Mouse (Mus musculus) right cerebral cortex, postnatal 4 days (tissue): ENCODE measurements around the gene Ankfn1.

ENCODE experiments used
- DNase-seq: peaks from one replicate; pipeline ENCODE4 v3.0.0-alpha.2; 2022

Ankfn1 gene

GRCm38 (mm10) chr11:89673916-89674507 lies 103.4 kb downstream of the Ankfn1 start:
- DNase-seq = no peak

GRCm38 (mm10) chr11:89672510-89673085 lies 104.9 kb downstream of the Ankfn1 start:
- DNase-seq = no peak

DNA sequence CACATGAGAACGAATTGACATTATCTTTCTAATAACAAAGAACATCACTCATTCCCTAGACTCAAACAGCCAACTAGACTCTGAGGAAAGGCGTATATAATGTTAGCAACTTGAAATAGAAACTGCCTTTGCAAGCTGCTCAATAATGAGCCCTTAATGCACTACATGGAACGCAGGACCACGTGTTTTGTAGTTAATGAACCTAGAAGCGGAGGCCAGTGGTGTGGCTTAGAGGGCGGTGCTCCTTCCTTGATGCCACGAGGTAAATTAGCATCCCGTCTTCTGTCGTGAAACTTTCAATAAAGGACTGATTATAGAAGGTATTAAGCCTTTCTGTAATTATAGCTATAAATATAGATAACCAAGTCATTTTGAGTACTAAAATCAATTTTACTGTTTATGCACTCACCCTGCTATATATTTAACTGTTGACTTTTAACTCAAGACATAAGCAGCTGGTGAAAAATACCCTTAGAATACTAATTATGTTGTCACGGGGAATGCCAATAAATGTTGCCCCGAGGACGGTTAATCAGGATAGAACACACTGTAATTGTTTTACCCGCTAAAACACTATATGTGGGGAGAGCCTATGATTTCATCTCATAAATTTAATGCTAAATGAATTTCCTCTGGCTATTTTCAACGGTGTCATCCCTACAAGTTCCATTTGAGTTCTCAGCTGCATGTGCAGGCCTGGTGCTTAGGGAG lies 112.1 kb downstream of the Ankfn1 start:
- DNase-seq = no peak

DNA sequence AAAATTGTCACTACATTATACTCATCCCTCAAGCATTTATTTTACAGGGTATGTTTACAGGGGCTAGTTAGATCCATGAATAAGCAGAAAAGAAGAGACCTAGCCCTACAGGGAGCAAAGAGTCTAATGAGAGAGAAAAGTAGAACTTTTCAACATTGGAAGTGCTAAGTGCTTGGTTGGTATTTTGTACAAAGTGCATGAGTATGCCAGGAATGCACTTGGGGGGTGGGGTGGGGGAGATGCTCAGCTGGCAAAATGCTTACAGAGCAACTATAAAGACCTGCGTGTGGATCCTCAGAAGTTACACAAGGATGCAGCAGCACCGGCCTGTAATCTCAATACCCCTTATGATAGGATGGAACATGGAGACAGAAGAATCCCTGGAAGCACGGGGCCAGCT lies 118.4 kb downstream of the Ankfn1 start:
- DNase-seq = no peak

DNA sequence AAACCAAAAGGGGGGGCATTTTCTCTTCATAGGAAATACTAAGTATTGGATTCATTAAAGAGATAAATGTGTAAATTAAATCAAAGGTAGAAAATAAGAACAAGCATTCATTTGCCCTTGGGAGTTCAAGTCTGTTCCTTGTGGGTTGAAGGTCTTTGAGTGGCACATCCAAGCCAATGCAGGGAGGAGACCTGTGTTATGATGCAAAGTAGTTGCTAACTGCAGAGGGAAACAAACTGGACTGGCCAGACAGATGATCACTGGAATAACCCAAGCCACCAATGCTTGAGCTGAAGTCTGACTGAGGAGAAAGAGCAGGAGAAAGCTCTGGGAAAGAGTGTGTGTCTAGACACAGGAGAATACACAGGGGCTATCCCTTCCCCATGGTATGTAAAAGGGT lies 120.9 kb downstream of the Ankfn1 start:
- no peak for DNase-seq

DNA sequence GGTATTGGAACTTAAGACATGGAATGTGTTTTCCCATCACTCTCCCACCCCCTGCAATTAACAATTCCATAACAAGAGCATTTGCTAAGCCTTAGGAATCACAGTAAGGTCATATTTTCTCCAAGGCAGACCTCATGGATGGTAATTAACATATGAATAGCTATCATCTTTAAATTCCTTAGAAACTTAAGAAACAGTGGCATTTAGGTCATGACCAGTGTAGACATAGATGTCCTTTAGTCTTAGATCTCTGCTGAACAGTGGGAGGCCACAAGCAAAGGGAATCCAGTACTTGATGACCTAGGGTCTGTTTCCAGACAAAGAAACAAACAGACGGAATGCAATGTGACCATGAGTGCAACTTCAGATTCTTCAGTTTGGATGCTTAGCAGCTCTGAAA lies 141.7 kb downstream of the Ankfn1 start:
- no peak for DNase-seq

- no peak for DNase-seq
Observed at GRCm38 (mm10) chr11:89631315-89631714, 146.1 kb downstream of the Ankfn1 start.

DNA sequence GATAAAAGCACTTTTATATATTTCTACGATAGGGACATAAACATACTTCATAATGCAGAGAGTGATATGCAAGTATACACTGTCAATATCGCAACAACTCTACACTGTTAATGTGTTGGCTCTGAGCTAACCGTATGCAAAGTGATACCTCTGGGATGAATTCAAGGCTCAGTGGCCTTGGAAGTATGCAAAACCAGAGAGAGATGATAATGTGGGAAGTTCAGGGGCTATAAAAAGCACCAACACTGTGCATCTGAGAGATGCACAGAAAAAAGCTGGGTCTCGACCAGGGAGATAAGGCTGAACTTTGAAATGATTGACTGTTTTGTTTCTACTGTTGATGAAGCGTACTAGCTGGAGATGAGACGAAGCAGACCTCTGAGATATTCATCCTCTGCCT lies 148.9 kb downstream of the Ankfn1 start:
- no peak for DNase-seq

DNA sequence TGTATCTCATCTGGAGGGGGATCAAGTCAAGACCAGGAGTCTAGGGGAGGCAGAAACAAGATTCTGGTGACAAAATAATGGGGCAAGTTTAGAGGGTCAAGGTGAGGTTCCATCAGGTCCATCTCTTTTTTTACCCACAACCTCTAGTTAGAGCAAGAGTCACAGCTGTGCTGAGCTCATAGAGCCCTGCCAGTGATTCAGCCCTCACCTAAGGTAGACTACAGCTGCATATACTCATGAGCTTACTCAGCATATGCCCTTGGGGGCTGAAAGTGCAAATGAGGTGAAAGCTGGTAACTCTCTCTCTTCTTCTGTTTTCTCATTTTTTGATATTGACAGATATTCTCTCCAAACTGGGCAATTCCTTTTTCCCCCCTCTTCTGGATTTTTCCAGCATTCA lies 150.2 kb downstream of the Ankfn1 start:
- no peak for DNase-seq

DNA sequence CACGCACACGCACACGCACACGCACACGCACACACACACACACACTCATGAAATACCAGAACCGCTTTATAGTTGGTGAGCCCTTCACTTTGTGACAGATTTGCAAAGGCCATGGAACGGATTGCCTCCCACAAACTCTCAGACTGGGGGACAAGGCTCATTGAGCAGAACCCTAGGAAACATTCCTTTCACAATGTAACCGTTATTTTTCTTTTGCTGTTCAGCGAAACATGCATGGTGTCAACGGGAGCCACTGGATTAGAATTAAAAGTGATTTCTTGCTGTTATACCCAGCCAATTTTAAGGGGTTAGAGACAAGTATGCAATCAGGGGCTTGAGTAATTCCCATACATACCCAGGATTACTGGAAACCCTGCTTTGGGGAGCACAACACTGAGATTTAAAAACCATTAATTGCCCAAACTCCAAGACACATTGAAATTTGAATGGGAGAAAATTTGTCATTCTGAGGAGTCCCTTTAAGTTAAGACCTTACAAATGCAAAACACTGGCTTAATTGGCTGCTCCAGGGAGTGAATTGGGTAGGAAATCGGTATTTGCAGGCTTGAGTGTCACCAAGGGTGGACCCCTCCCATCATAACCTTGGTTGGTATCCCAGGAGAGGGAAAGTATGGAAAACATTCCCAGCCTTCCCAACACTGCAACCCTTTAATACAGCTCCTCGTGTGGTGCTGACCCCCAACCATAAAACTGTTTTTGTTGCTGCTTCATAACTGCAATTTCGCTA lies 153.6 kb downstream of the Ankfn1 start:
- no peak for DNase-seq

DNA sequence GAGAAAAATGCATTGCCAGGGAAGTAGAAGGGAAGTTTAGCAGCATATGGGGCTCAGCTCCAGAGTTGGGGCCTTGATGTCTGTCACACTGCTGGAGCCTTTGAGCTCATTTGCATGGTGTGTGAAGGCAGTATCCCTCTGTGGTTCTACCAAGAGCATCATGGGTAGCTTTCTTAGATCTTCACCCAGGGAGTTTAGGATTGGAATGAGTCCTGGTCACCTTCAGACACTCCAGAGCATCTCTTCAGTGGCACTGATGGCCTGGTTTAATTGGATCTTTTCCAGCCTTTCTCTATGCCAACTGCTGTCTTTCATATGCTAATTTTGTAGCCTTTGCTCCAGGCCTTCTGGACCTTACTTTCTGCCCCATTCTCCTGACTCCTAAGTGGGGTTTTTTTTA lies 157.5 kb downstream of the Ankfn1 start:
- no peak for DNase-seq

GRCm38 (mm10) chr11:89615806-89616205 lies 161.6 kb downstream of the Ankfn1 start:
- no peak for DNase-seq

DNA sequence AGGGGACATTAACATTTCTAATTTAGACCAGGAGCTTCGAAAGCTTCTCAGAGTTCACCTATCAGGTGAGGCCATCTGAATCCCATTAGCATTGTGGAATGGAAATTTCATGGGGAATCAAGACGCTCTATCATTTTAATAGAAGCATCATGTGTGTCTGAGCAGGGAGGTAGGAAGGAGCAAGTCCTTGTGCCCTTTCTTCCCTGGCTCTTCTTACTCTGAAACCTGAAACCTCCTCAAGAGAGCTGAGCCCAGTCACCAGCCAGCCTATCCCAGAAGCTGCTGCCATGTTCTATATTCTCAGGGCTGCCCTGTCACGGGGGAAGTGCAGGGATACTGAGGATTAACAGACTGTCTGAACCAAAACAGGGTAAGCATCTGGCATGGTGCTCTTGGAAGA lies 165.9 kb downstream of the Ankfn1 start:
- no peak for DNase-seq

DNA sequence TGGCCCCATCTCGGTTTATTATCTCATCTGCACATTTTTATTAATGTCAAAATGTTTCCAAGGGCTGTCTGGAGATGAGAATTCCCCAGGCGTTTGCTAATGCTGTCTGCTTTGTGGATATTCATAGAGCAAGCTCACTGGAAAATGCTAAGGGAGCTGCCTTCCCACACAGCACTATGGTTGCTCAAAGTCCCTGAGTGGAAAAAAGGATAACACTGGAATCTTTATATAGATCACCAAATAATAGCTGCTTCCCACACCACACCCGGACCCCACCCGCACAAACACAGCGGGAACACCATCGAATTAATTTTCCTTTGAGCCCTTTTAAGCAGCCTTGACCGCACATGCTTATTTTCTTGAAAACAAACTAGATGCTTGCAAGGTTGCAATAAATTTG lies 169.4 kb downstream of the Ankfn1 start:
- no peak for DNase-seq

DNA sequence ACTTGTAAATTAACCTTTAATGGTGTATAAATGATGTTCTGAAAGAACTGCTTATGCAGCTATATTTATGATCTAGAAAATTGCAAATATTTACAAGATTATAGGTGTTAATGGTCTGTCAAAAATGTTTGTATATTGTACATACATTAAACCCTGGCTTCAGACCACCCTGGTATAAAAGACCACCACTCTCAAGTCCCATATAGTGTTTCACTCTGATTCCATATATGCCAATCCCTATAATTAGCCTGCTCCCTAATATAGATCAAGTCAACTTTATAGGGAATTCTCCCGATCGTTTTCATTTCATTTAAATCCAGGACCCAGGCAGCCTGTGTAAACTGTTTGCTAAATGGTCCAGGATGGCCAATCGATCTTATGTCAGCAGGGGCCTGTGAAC lies 170.2 kb downstream of the Ankfn1 start:
- DNase-seq = no peak

DNA sequence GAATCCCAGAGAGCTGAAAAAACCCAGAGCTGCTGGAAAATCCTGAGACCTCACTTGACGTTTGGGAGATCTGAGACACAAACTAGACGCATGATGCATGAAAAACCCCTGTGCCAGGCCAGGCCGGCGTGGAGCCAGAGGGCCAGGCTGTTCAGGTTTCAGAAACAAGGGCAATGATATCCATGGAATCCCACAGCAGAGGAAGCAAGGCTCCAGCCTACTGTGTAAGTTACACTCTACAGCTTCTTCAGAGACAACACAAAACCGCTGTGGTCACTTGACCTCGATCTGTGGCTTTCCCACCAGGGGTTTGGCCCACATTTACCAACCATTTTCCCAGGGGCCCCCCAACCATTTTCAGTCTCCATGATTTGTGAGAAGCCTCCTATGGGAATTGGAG lies 171.1 kb downstream of the Ankfn1 start:
- no peak for DNase-seq

GRCm38 (mm10) chr11:89602966-89603365 lies 174.5 kb downstream of the Ankfn1 start:
- DNase-seq = no peak

GRCm38 (mm10) chr11:89600921-89601515 lies 176.4 kb downstream of the Ankfn1 start:
- DNase-seq = no peak

DNA sequence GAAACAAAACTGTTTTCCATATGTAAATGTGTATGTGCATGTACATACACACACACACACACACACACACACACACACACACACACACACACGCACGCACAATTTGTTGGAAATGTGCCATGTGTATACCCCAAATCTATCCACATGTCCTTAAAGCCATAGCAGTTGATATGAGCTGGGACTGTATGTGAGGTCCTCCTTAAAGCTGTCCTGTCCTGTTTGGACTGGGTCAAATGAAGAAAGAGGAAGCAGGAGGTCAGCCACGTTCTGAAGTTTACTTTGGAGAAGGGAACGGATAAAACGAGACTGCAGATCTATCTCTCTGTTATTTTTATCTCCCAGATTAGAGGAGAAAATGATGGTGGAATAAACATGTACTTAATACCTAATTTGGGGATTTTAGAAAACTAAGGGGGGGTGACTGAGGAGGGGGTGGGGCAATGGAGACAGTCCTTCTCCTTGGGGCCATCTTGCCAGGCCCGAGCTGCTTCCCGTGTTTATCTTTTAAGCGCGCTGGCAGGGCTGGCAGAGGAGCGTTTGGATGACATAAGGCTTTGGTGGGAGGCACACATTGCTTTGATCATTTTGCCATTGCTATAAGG lies 187.1 kb downstream of the Ankfn1 start:
- no peak for DNase-seq

GRCm38 (mm10) chr11:89586341-89586740 lies 191.1 kb downstream of the Ankfn1 start:
- DNase-seq = no peak

- DNase-seq = no peak
Observed at GRCm38 (mm10) chr11:89579826-89580225, 197.6 kb downstream of the Ankfn1 start.

DNA sequence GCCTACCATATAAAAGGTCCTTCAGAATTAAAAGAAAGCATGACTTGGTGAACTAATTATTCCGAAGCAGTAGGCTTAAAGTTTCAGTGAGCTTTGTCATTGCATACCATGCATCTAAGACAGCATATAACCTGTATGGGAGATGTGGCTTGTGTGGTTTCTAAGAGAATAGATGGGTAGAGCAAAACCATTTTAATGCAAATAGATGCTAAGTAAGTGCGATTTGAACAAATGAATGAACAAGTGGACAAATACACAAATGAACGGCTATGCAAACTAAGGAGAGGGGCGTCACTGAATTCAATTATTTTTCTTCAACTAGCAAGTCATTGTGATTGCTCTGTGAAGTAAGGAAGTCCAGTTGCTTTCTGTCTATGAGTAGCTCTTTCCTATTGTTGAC lies 198.3 kb downstream of the Ankfn1 start:
- DNase-seq = no peak

DNA sequence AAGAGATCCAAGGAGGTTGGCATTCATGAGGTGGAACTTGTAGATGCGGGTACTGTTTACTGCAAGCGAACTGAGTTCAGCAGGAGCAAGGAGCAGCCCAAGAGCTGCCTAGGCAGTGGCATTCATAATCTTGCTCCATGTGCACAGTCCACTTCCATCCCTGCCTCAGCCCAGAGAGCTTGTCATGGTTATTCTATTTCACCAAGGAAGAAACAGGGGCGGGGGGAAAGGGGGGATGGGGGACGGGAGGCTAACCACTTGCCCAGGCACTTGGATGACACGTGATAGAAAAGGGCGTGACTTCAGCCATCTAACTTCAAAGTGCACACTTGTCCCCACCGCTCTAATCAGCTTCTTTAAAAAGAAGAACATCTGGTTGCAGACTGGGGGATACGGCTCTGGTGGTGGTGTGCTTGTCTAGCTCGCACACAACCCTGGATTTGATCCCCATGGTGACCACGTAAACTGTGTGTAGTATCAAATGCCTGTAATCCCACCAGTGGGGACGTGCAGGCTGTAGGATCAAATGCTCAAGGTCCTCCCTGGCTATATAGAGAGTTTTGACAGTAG lies 203.1 kb downstream of the Ankfn1 start:
- DNase-seq = no peak
